Mouse (Mus musculus) limb, embryonic 11.5 days (tissue): ENCODE measurements at regions not wholly inside any gene's neighbourhood (a gene's known extent, or its start where the extent isn't known, plus 50 kb on each side); places are given as distances from the start of the nearest gene placed in this dataset.

Source experiments
- ATAC-seq: fragments of 200-750 bp; cut with Nextera tagmentation; 2 replicates; pipeline ENCODE4 v1.8.0; 2017; ENCODE audit warnings: low read depth; ENCODE audit not compliant: insufficient number of reproducible peaks, low FRiP score, low TSS enrichment
- DNase-seq: peaks from one replicate; pipeline ENCODE4 v3.0.0-alpha.2; 2015; ENCODE audit warnings: low spot score
- H3K27ac ChIP-seq: fragments of 300-500 bp; sonication (generic); replicated peaks from 2 replicates; pipeline ENCODE4 v1.5.1; 2014; ENCODE audit warnings: low read depth, mild to moderate bottlenecking, low read length
- H3K27me3 ChIP-seq: fragments of 300-500 bp; sonication (generic); 2 replicates; pipeline ENCODE4 v1.6.1; 2014; ENCODE audit warnings: mild to moderate bottlenecking, low read length, mixed read lengths; ENCODE audit not compliant: control insufficient read depth, insufficient read depth
- H3K36me3 ChIP-seq: fragments of 300-500 bp; sonication (generic); 2 replicates; pipeline ENCODE4 v1.6.1; 2014; ENCODE audit warnings: mild to moderate bottlenecking, low read length, moderate library complexity, mixed read lengths; ENCODE audit not compliant: control insufficient read depth, insufficient read depth
- H3K4me1 ChIP-seq: fragments of 300-500 bp; sonication (generic); 2 replicates; pipeline ENCODE4 v1.6.1; 2014; ENCODE audit warnings: low read length, mixed read lengths; ENCODE audit not compliant: control insufficient read depth, insufficient read depth
- H3K4me2 ChIP-seq: fragments of 300-500 bp; sonication (generic); 2 replicates; pipeline ENCODE4 v1.6.1; 2014; ENCODE audit warnings: low read depth, mild to moderate bottlenecking, moderate library complexity; ENCODE audit not compliant: severe bottlenecking
- H3K4me3 ChIP-seq: fragments of 300-500 bp; sonication (generic); 2 replicates; pipeline ENCODE4 v1.5.1; 2014; ENCODE audit warnings: low read depth, low read length
- H3K9ac ChIP-seq: fragments of 300-500 bp; sonication (generic); 2 replicates; pipeline ENCODE4 v1.6.1; 2014; ENCODE audit warnings: mild to moderate bottlenecking, low read length
- H3K9me3 ChIP-seq: fragments of 300-500 bp; sonication (generic); 2 replicates; pipeline ENCODE4 v1.6.1; 2016; ENCODE audit warnings: low read length; ENCODE audit not compliant: control insufficient read depth
- WGBS: fragments of 180-500 bp; shearing (Covaris S2); extraction: QIAGEN DNeasy Blood & Tissue Kit; methylation state at CpG from one replicate; pipeline ENCODE4 v1.1.7; 2014; 5-methylcytosine and 5-hydroxymethylcytosine counted together

- Histone ChIP-seq H3K27me3 (no peaks in the 10 kb centered on the region), H3K4me1 (no peaks in the 10 kb centered on the region), H3K4me3 (no peak overlapping the region), H3K9ac (no peak overlapping the region), H3K9me3 (no peaks in the 10 kb centered on the region), H3K27ac (no peak overlapping the region), H3K4me2 (no peak overlapping the region), H3K36me3 (no peaks in the 10 kb centered on the region)
- WGBS, result 86% methylated on average over 1 of the region's 1 CpGs
- no peak for DNase-seq
- no peak for ATAC-seq
These were observed 821.2 kb upstream of the Cdh7 start for GRCm38 (mm10) chr1:109161067-109161466.

- no peak overlapping the region for H3K4me2 ChIP-seq
- H3K27me3 ChIP-seq, result no peaks in the 10 kb centered on the region
- no peak for ATAC-seq
- H3K9ac ChIP-seq, result no peak overlapping the region
- no peak for DNase-seq
- 89% methylated on average over 1 of the region's 1 CpGs for WGBS
- H3K4me1 ChIP-seq, result no peaks in the 10 kb centered on the region
- no peak overlapping the region for H3K27ac ChIP-seq
- H3K36me3 ChIP-seq, result no peaks in the 10 kb centered on the region
- no peaks in the 10 kb centered on the region for H3K9me3 ChIP-seq
- H3K4me3 ChIP-seq, result no peak overlapping the region
These were observed 811.4 kb upstream of the Cdh7 start for GRCm38 (mm10) chr1:109170838-109171237.

GRCm38 (mm10) chr1:109186497-109186896 is 795.7 kb upstream of the Cdh7 start:
- H3K27me3 ChIP-seq, result no peaks in the 10 kb centered on the region
- no peaks in the 10 kb centered on the region for H3K36me3 ChIP-seq
- H3K9me3 ChIP-seq, result no peaks in the 10 kb centered on the region
- no peak overlapping the region for H3K9ac ChIP-seq
- H3K27ac ChIP-seq, result no peak overlapping the region
- DNase-seq (no peak), ATAC-seq (peak; percentile 70; the same call in 1 of the 2 replicates)
- WGBS, result 53% methylated on average over 3 of the region's 3 CpGs
- no peak overlapping the region for H3K4me2 ChIP-seq
- H3K4me1 ChIP-seq, result no peaks in the 10 kb centered on the region
- H3K4me3 ChIP-seq, result no peak overlapping the region

GRCm38 (mm10) chr1:109220088-109220487 is 762.1 kb upstream of the Cdh7 start:
- H3K9me3 ChIP-seq, result no peaks in the 10 kb centered on the region
- no peaks in the 10 kb centered on the region for H3K4me1 ChIP-seq
- H3K9ac ChIP-seq, result no peak overlapping the region
- WGBS, result 83% methylated on average over 1 of the region's 1 CpGs
- DNase-seq (no peak), ATAC-seq (no peak)
- H3K27ac ChIP-seq, result no peak overlapping the region
- H3K4me3 ChIP-seq, result no peak overlapping the region
- no peaks in the 10 kb centered on the region for H3K36me3 ChIP-seq
- no peak overlapping the region for H3K4me2 ChIP-seq
- no peaks in the 10 kb centered on the region for H3K27me3 ChIP-seq

- 86% methylated on average over 1 of the region's 1 CpGs for WGBS
- no peak overlapping the region for H3K9ac ChIP-seq
- no peak overlapping the region for H3K4me3 ChIP-seq
- no peaks in the 10 kb centered on the region for H3K36me3 ChIP-seq
- DNase-seq, result no peak
- no peak overlapping the region for H3K27ac ChIP-seq
- no peaks in the 10 kb centered on the region for H3K27me3 ChIP-seq
- no peaks in the 10 kb centered on the region for H3K4me1 ChIP-seq
- no peak for ATAC-seq
- no peaks in the 10 kb centered on the region for H3K9me3 ChIP-seq
- no peak overlapping the region for H3K4me2 ChIP-seq
These were observed 758.7 kb upstream of the Cdh7 start for GRCm38 (mm10) chr1:109223571-109223970.
